Mouse (Mus musculus) midbrain, embryonic 14.5 days (tissue): ENCODE measurements at regions not wholly inside any gene's neighbourhood (a gene's known extent, or its start where the extent isn't known, plus 50 kb on each side); places are given as distances from the start of the nearest gene placed in this dataset.

Experiments used
- ATAC-seq: fragments of 200-750 bp; cut with Nextera tagmentation; 2 replicates; pipeline ENCODE4 v1.8.0; 2017; ENCODE audit warnings: moderate number of reproducible peaks, moderate library complexity; ENCODE audit not compliant: low FRiP score, low TSS enrichment
- DNase-seq: peaks from one replicate; pipeline ENCODE4 v3.0.0-alpha.2; 2015
- H3K27ac ChIP-seq: fragments of 300-500 bp; sonication (generic); replicated peaks from 2 replicates; pipeline ENCODE4 v1.5.1; 2014; ENCODE audit warnings: mild to moderate bottlenecking, low read depth, low read length, moderate library complexity
- H3K27me3 ChIP-seq: fragments of 300-500 bp; sonication (generic); 2 replicates; pipeline ENCODE4 v1.6.1; 2014; ENCODE audit warnings: low read length, control low read depth, mixed read lengths; ENCODE audit not compliant: control insufficient read depth, insufficient read depth
- H3K36me3 ChIP-seq: fragments of 300-500 bp; sonication (generic); 2 replicates; pipeline ENCODE4 v1.6.1; 2014; ENCODE audit warnings: low read length, control low read depth; ENCODE audit not compliant: control insufficient read depth, insufficient read depth
- H3K4me1 ChIP-seq: fragments of 300-500 bp; sonication (generic); 2 replicates; pipeline ENCODE4 v1.6.1; 2014; ENCODE audit warnings: mild to moderate bottlenecking, antibody characterized with exemption, low read length, control low read depth; ENCODE audit not compliant: control insufficient read depth, insufficient read depth
- H3K4me2 ChIP-seq: fragments of 300-500 bp; sonication (generic); 2 replicates; pipeline ENCODE4 v1.6.1; 2014; ENCODE audit warnings: mild to moderate bottlenecking, low read length, moderate library complexity
- H3K4me3 ChIP-seq: fragments of 300-500 bp; sonication (generic); replicated peaks from 2 replicates; pipeline ENCODE4 v1.5.1; 2014; ENCODE audit warnings: low read depth, low read length
- H3K9ac ChIP-seq: fragments of 300-500 bp; sonication (generic); replicated peaks from 2 replicates; pipeline ENCODE4 v1.6.1; 2014; ENCODE audit warnings: mild to moderate bottlenecking, low read length, moderate library complexity
- H3K9me3 ChIP-seq: fragments of 300-500 bp; sonication (generic); 2 replicates; pipeline ENCODE4 v1.6.1; 2016; ENCODE audit warnings: low read length, control low read depth, mixed read lengths; ENCODE audit not compliant: control insufficient read depth
- WGBS: fragments of 180-500 bp; shearing (Covaris S2); extraction: QIAGEN DNeasy Blood & Tissue Kit; methylation state at CpG from one replicate; pipeline ENCODE4 v1.1.7; 2014; 5-methylcytosine and 5-hydroxymethylcytosine counted together

- Histone ChIP-seq H3K4me2 (no peak overlapping the region), H3K9me3 (no peaks in the 10 kb centered on the region), H3K9ac (no peak overlapping the region), H3K27ac (no peak overlapping the region), H3K4me1 (no peaks in the 10 kb centered on the region), H3K27me3 (no peaks in the 10 kb centered on the region), H3K36me3 (no peaks in the 10 kb centered on the region), H3K4me3 (no peak overlapping the region)
- peak; percentile 62 for DNase-seq
- 60% methylated on average over 10 of the region's 10 CpGs for WGBS
- no peak for ATAC-seq
These were observed 1093.5 kb downstream of the Mrps31 start for GRCm38 (mm10) chr8:23504704-23505103.

- H3K9ac ChIP-seq = no peak overlapping the region
- ATAC-seq (no peak), DNase-seq (no peak)
- H3K27me3 ChIP-seq = no peaks in the 10 kb centered on the region
- H3K4me1 ChIP-seq = no peaks in the 10 kb centered on the region
- H3K27ac ChIP-seq = no peak overlapping the region
- H3K4me3 ChIP-seq = no peak overlapping the region
- WGBS = 92% methylated on average over 9 of the region's 9 CpGs
- no peaks in the 10 kb centered on the region for H3K36me3 ChIP-seq
- H3K9me3 ChIP-seq = no peaks in the 10 kb centered on the region
- no peak overlapping the region for H3K4me2 ChIP-seq
These were observed 1094.1 kb downstream of the Mrps31 start for GRCm38 (mm10) chr8:23505216-23505615.

GRCm38 (mm10) chr8:23505966-23506365, 1094.8 kb downstream of the Mrps31 start:
- WGBS = 97% methylated on average over 4 of the region's 4 CpGs
- H3K27me3 ChIP-seq = no peaks in the 10 kb centered on the region
- ATAC-seq = no peak

GRCm38 (mm10) chr8:23507661-23508060, 1096.5 kb downstream of the Mrps31 start:
- no peak for DNase-seq
- Histone ChIP-seq H3K9ac (no peak overlapping the region), H3K4me3 (no peak overlapping the region), H3K27me3 (no peaks in the 10 kb centered on the region), H3K9me3 (no peaks in the 10 kb centered on the region), H3K4me2 (no peak overlapping the region), H3K27ac (no peak overlapping the region), H3K36me3 (no peaks in the 10 kb centered on the region), H3K4me1 (no peaks in the 10 kb centered on the region)
- WGBS = 67% methylated on average over 4 of the region's 4 CpGs
- no peak for ATAC-seq

More at GRCm38 (mm10) chr8:23505966-23506365, 1094.8 kb downstream of the Mrps31 start:
- H3K27ac ChIP-seq = no peak overlapping the region
- no peak overlapping the region for H3K4me2 ChIP-seq
- no peaks in the 10 kb centered on the region for H3K9me3 ChIP-seq
- no peak overlapping the region for H3K4me3 ChIP-seq
- no peaks in the 10 kb centered on the region for H3K4me1 ChIP-seq
- H3K9ac ChIP-seq = no peak overlapping the region
- H3K36me3 ChIP-seq = no peaks in the 10 kb centered on the region
- no peak for DNase-seq

GRCm38 (mm10) chr8:23510076-23510475, 1098.9 kb downstream of the Mrps31 start:
- Histone ChIP-seq H3K9ac (no peak overlapping the region), H3K27me3 (no peaks in the 10 kb centered on the region), H3K4me2 (no peak overlapping the region), H3K9me3 (no peaks in the 10 kb centered on the region), H3K27ac (no peak overlapping the region), H3K4me1 (no peaks in the 10 kb centered on the region), H3K4me3 (no peak overlapping the region), H3K36me3 (no peaks in the 10 kb centered on the region)
- 72% methylated on average over 5 of the region's 5 CpGs for WGBS
- ATAC-seq (no peak), DNase-seq (no peak)

- no peak overlapping the region for H3K27ac ChIP-seq
- no peaks in the 10 kb centered on the region for H3K27me3 ChIP-seq
- H3K4me3 ChIP-seq = no peak overlapping the region
- DNase-seq = no peak
- H3K4me2 ChIP-seq = no peak overlapping the region
- no peak for ATAC-seq
- no peaks in the 10 kb centered on the region for H3K9me3 ChIP-seq
- no peaks in the 10 kb centered on the region for H3K36me3 ChIP-seq
- WGBS = 77% methylated on average over 5 of the region's 5 CpGs
- no peak overlapping the region for H3K9ac ChIP-seq
- H3K4me1 ChIP-seq = no peaks in the 10 kb centered on the region
These were observed 1099.4 kb downstream of the Mrps31 start for GRCm38 (mm10) chr8:23510561-23510960.

GRCm38 (mm10) chr8:23511264-23511663, 1100.1 kb downstream of the Mrps31 start:
- 73% methylated on average over 1 of the region's 1 CpGs for WGBS
- Histone ChIP-seq H3K4me2 (no peak overlapping the region), H3K9me3 (no peaks in the 10 kb centered on the region), H3K27me3 (no peaks in the 10 kb centered on the region), H3K27ac (no peak overlapping the region), H3K4me1 (no peaks in the 10 kb centered on the region), H3K4me3 (no peak overlapping the region), H3K9ac (no peak overlapping the region), H3K36me3 (no peaks in the 10 kb centered on the region)
- DNase-seq (no peak), ATAC-seq (no peak)

GRCm38 (mm10) chr8:23511792-23512191, 1100.6 kb downstream of the Mrps31 start:
- Histone ChIP-seq H3K27ac (no peak overlapping the region), H3K4me3 (no peak overlapping the region), H3K27me3 (no peaks in the 10 kb centered on the region), H3K4me1 (no peaks in the 10 kb centered on the region), H3K9ac (no peak overlapping the region), H3K4me2 (no peak overlapping the region), H3K36me3 (no peaks in the 10 kb centered on the region), H3K9me3 (no peaks in the 10 kb centered on the region)
- WGBS = 95% methylated on average over 6 of the region's 6 CpGs
- DNase-seq = no peak
- no peak for ATAC-seq

- no peak overlapping the region for H3K9ac ChIP-seq
- no peak overlapping the region for H3K27ac ChIP-seq
- DNase-seq (no peak), ATAC-seq (no peak)
- no peak overlapping the region for H3K4me2 ChIP-seq
- WGBS = 72% methylated on average over 2 of the region's 2 CpGs
- H3K36me3 ChIP-seq = no peaks in the 10 kb centered on the region
- H3K9me3 ChIP-seq = no peaks in the 10 kb centered on the region
- H3K27me3 ChIP-seq = no peaks in the 10 kb centered on the region
- no peak overlapping the region for H3K4me3 ChIP-seq
- no peaks in the 10 kb centered on the region for H3K4me1 ChIP-seq
These were observed 1105.3 kb downstream of the Mrps31 start for GRCm38 (mm10) chr8:23516469-23516868.
